Mouse (Mus musculus) embryonic facial prominence, embryonic 14.5 days (tissue): Measurements from ENCODE around the gene Fcho1. TPM values are rescaled to one million over a fixed set of nuclear protein-coding genes. Genes with fewer than 3 reads are reported as not detected.

ENCODE experiments used
- ATAC-seq: fragments of 200-750 bp; cut with Nextera tagmentation; 2 replicates; pipeline ENCODE4 v1.8.0; 2017; ENCODE audit warnings: low read depth, moderate number of reproducible peaks, moderate TSS enrichment
- DNase-seq: peaks from one replicate; pipeline ENCODE4 v3.0.0-alpha.2; 2015; ENCODE audit warnings: low spot score
- H3K27ac ChIP-seq: fragments of 300-500 bp; sonication (generic); replicated peaks from 2 replicates; pipeline ENCODE4 v1.5.1; 2014; ENCODE audit warnings: low read depth, mild to moderate bottlenecking, low read length, moderate library complexity
- H3K27me3 ChIP-seq: fragments of 300-500 bp; sonication (generic); replicated peaks from 2 replicates; pipeline ENCODE4 v1.6.1; 2014; ENCODE audit warnings: low read length; ENCODE audit not compliant: control insufficient read depth, insufficient read depth
- H3K36me3 ChIP-seq: fragments of 300-500 bp; sonication (generic); 2 replicates; pipeline ENCODE4 v1.6.1; 2014; ENCODE audit warnings: low read length, mixed read lengths; ENCODE audit not compliant: control insufficient read depth, insufficient read depth
- H3K4me1 ChIP-seq: fragments of 300-500 bp; sonication (generic); 2 replicates; pipeline ENCODE4 v1.6.1; 2014; ENCODE audit warnings: antibody characterized with exemption, low read length; ENCODE audit not compliant: control insufficient read depth, insufficient read depth
- H3K4me2 ChIP-seq: fragments of 300-500 bp; sonication (generic); 2 replicates; pipeline ENCODE4 v1.6.1; 2014; ENCODE audit warnings: low read depth, mild to moderate bottlenecking, low read length, moderate library complexity, mixed read lengths
- H3K4me3 ChIP-seq: fragments of 300-500 bp; sonication (generic); 2 replicates; pipeline ENCODE4 v1.5.1; 2014; ENCODE audit warnings: low read depth, mild to moderate bottlenecking, low read length
- H3K9ac ChIP-seq: fragments of 300-500 bp; sonication (generic); 2 replicates; pipeline ENCODE4 v1.6.1; 2014; ENCODE audit warnings: low read depth, mild to moderate bottlenecking, low read length, moderate library complexity, mixed read lengths
- H3K9me3 ChIP-seq: fragments of 300-500 bp; sonication (generic); 2 replicates; pipeline ENCODE4 v1.6.1; 2016; ENCODE audit warnings: low read length; ENCODE audit not compliant: control insufficient read depth
- WGBS: fragments of 180-500 bp; shearing (Covaris S2); extraction: QIAGEN DNeasy Blood & Tissue Kit; methylation state at CpG from one replicate; pipeline ENCODE4 v1.1.7; 2014; 5-methylcytosine and 5-hydroxymethylcytosine counted together
- polyA plus RNA-seq: library from polyadenylated mRNA; unstranded; fragments of >200 nt; fragmentation: Nextera tagmentation; extraction: Ambion mirVana; gene quantifications from 2 replicates; pipeline ENCODE4 v1.2.1, GENCODE M21; 2014

The Fcho1 gene
- polyA plus RNA-seq, 1 experiment from 2014 or later: 2.7 TPM

DNA sequence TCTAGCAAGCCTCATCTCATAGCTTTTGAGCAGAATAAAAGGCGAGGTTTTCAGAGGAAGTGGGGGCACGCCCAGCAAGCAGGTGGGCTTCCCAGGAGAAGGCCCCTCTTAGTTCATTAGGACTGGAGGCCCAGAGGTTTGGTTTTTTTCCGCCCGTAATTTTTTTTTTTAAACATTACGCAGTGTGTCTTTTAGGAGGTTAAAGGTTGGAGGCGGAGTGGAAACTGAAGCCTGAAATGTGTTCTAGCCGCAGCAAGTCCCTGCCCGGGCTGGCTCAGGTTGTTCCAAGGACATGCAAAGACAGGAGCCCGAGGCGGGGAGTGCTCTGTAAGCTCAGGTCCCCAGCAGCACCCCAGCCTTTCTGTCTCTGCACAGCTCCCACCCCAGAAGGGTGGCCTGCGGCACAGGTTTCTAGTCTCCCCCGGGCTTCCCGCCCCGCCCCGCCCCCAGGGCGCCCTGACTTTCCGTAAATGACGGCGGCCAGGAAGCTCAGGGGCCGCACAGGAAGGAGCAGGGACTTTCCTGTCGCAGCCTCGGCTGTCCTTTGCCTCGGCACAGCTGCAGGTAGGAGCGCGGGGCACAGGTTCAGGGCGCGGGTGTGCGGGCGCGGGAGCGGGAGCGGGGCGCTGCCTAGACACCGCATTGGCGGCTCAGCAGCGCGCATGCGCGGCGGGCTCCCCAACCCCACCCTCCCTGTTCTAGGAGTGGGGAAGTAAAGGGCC, 49.3 kb downstream of the Fcho1 start, which contains the start of gene Jak3:
Gene Jak3 (plus strand): TSS at position 277 of the 722 bp plus-strand sequence.
- peak within 1 kb of the TSS; percentile 88 for H3K4me2 ChIP-seq
- H3K27me3 ChIP-seq: peaks cover 51% of the 10 kb centered on the region
- peaks cover 9% of the 10 kb centered on the region; the same call in 1 of the 2 replicates for H3K4me1 ChIP-seq
- 5% methylated on average over 22 of the region's 40 CpGs for WGBS
- no peaks in the 10 kb centered on the region for H3K9me3 ChIP-seq
- peak within 1 kb of the TSS; percentile 61 for H3K4me3 ChIP-seq
- H3K9ac ChIP-seq: peak within 1 kb of the TSS; percentile 75
- H3K36me3 ChIP-seq: no peaks in the 10 kb centered on the region
- H3K27ac ChIP-seq: 0 out of 2 replicates have a peak within 1 kb of the TSS, but pooled peaks have one; percentile 22
- ATAC-seq (peak; percentile 42), DNase-seq (peak; percentile 73)

DNA sequence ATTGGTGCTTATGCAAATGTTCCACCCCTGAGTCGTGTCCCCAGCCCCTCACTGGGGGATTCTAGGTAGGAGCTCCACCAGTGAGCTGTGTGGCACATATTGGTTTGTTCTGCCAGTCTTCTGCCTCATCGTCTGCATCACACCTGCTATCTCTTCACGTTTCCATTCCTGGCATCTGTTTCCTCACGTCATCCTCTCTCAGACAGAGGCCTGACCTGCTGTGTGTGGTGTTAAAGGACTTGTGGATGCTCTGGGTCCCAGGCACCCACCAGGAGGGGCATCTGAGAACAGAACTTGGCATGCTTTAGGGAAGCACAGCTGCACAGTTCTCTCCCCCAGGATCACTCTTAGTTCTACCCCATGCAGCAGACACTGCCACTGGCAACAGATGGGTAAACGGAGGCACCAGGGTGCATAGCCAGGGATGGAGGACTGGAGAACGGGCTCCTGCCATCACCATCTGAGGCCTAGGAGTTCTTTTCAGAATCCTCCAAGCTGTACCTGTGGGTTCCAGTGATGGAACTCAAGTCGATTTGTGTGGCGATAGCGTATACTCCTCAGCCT, 50.0 kb downstream of the Fcho1 start:
- H3K9me3 ChIP-seq: no peaks in the 10 kb centered on the region
- H3K4me3 ChIP-seq: peak overlapping the region; percentile 61; the same call in 1 of the 2 replicates
- DNase-seq: no peak
- H3K36me3 ChIP-seq: no peaks in the 10 kb centered on the region
- H3K4me1 ChIP-seq: peaks cover 15% of the 10 kb centered on the region; the same call in 1 of the 2 replicates
- H3K4me2 ChIP-seq: peak overlapping the region; percentile 88; the same call in 1 of the 2 replicates
- no peak overlapping the region for H3K27ac ChIP-seq
- 35% methylated on average over 9 of the region's 9 CpGs for WGBS
- peaks cover 44% of the 10 kb centered on the region for H3K27me3 ChIP-seq
- no peak overlapping the region for H3K9ac ChIP-seq
- no peak for ATAC-seq

DNA sequence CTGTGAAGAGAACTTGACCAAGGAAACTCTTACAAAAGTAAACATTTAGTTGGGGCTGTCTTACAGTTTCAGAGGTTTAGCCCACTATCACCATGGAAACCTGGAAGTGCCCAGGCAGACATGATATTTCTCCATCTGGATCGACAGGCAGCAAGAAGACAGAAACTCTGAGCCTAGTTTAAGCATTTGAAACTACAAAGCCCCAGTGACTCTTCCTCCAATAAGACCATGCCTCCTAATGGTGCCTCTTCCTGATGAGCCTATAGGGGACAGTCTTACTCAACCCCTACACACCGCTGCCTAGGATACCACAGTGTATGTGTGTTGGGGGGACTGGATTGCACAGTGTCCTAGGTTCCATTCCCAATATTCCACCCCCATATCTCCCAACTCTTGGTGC, 51.4 kb downstream of the Fcho1 start:
- 72% methylated on average over 2 of the region's 2 CpGs for WGBS
- Histone ChIP-seq H3K9ac (no peak overlapping the region), H3K4me1 (peaks cover 12% of the 10 kb centered on the region; the same call in 1 of the 2 replicates), H3K4me3 (no peak overlapping the region), H3K4me2 (no peak overlapping the region), H3K27ac (no peak overlapping the region), H3K9me3 (no peaks in the 10 kb centered on the region), H3K27me3 (peaks cover 36% of the 10 kb centered on the region), H3K36me3 (no peaks in the 10 kb centered on the region)
- DNase-seq (no peak), ATAC-seq (no peak)

DNA sequence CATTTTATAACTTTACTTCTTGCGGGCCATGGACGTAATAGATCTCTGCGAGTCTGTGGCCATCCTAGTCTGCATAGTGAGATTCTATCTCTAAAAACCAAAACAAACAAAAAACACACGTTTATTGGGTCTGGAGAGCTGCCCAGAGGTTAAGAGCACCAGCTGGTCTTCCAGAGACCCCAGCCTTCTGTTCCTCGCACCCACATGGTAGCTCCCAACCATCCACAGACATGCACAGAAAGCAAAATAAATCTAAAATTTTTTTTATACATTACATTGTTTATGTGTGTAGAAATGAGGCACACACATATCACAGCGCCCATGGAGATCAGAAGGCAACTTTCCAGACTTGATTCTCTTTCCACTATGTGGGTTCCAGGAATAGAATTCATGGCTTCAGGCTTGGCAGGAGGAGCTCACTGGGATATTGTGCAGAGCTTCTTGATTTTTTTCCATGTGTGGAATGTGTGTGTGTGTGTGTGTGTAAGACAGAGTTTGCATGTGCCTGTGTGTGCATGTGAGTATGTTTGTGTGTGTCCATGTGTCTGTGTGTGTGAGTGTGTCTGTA, 53.3 kb downstream of the Fcho1 start:
- no peaks in the 10 kb centered on the region for H3K36me3 ChIP-seq
- H3K4me3 ChIP-seq: peak overlapping the region; percentile 50
- DNase-seq (no peak), ATAC-seq (no peak)
- H3K27ac ChIP-seq: no peak overlapping the region; the same call in 1 of the 2 replicates
- H3K27me3 ChIP-seq: peaks cover 27% of the 10 kb centered on the region
- H3K4me2 ChIP-seq: peak overlapping the region; percentile 97
- WGBS: 59% methylated on average over 6 of the region's 6 CpGs
- H3K9ac ChIP-seq: peak overlapping the region; percentile 49; the same call in 1 of the 2 replicates
- no peaks in the 10 kb centered on the region for H3K9me3 ChIP-seq
- peaks cover 12% of the 10 kb centered on the region; the same call in 1 of the 2 replicates for H3K4me1 ChIP-seq

DNA sequence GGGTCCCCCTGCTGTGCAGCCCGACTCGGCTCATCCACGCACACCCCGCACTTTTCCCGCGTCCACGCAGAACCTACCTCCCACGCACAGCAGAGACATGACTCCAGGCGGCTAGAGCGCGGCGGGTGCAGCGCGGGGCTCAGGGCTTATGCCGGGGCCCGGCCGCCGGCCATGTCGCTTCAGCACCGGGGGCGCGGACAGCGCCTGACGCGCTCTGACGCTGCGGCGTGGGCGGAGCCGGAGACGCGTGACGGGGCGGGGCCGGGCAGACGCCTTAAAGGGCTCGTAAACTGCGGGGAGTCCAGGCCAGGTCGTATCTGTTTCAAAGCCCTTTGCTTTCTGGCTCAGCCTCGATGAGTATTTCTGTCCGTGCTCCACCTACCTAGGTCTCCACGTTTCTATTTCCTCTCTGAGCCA, 54.0 kb downstream of the Fcho1 start, which contains the start of gene Unc13a:
Gene Unc13a (minus strand): TSS at position 209 of the 417 bp plus-strand sequence.
- Histone ChIP-seq H3K9ac (peak within 1 kb of the TSS; percentile 49), H3K4me3 (peak within 1 kb of the TSS; percentile 50), H3K9me3 (no peaks in the 10 kb centered on the region), H3K27me3 (peaks cover 25% of the 10 kb centered on the region), H3K27ac (no peak within 1 kb of the TSS; the same call in 1 of the 2 replicates), H3K36me3 (no peaks in the 10 kb centered on the region), H3K4me2 (peak within 1 kb of the TSS; percentile 97), H3K4me1 (peaks cover 12% of the 10 kb centered on the region; the same call in 1 of the 2 replicates)
- ATAC-seq: peak; percentile 76
- WGBS: 0% methylated on average over 29 of the region's 42 CpGs
- DNase-seq: peak; percentile 90

DNA sequence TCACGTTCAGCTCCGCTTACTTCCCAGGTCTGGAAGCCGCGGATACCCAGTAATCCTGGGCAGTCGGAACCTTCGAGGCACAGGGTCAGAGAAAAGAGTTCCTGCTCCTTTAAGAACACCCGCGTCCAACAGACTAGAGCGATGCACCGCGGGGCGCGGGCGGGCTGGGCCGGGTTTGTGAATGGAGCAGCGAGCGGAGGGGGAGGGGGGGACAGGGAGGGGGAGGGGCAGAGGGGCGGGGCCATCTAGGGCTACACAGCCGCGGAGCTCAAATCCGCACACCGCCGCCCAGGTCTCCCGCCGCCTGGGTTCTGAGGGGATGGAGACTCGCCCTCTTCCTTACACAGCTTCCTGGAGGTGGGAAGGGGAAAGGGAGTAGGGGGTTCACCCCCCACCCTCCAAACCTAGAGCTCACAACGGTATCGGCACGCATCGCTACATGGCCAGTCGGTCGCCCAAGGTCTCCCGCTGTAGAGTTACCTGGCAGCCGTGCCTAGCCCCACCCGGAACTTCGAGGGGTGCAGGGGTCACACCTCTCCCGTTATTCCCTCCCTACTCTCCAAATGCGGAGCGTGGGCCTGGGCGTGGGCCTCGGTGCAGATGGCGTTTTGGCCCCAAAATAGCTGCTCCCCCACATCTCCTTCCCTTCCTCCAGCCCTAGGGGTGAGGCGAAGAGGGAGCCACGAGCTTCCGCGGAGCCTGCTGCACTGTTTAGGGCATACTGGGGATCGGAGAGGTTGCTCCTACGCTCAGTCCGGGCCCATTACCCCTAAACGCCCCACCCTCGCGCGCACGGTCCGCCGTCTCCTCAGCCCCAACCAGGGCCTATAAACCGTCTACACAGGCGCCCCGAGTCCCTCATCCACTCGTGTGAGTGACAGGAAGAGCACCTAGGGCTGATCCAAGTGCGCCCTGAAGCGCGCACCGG, 54.6 kb downstream of the Fcho1 start:
- Histone ChIP-seq H3K27me3 (peaks cover 28% of the 10 kb centered on the region), H3K4me2 (peak overlapping the region; percentile 97), H3K4me1 (peaks cover 12% of the 10 kb centered on the region; the same call in 1 of the 2 replicates), H3K27ac (no peak overlapping the region), H3K4me3 (peak overlapping the region; percentile 50), H3K36me3 (no peaks in the 10 kb centered on the region), H3K9ac (peak overlapping the region; percentile 49), H3K9me3 (no peaks in the 10 kb centered on the region)
- WGBS: 1% methylated on average over 48 of the region's 64 CpGs
- DNase-seq: peak; percentile 80
- ATAC-seq: peak; percentile 48

DNA sequence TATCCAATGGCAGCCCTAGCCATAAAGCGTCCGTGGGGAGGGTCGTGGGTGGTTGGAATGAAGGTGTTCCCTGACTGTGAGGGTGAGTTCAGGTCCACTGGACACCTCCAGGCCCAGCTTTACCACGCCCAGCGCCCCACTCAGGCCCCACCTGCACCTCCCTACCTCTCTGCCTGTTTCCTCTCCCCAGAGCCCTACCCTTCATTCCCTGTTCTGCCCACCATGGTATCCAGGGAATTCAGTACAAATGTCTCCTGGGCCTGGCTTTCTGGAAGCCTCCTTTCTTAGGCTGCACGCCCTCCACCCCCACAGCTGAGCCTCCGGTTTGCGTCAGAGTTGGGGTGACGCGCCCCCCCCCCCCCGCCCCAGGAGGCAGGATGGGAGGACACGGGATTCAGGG, 55.3 kb downstream of the Fcho1 start:
- Histone ChIP-seq H3K27ac (no peak overlapping the region), H3K4me3 (peak overlapping the region; percentile 50), H3K4me1 (peaks cover 12% of the 10 kb centered on the region; the same call in 1 of the 2 replicates), H3K9me3 (no peaks in the 10 kb centered on the region), H3K4me2 (peak overlapping the region; percentile 97), H3K27me3 (peaks cover 23% of the 10 kb centered on the region), H3K9ac (peak overlapping the region; percentile 32; the same call in 1 of the 2 replicates), H3K36me3 (no peaks in the 10 kb centered on the region)
- no peak for ATAC-seq
- DNase-seq: no peak
- 15% methylated on average over 8 of the region's 12 CpGs for WGBS
